Mouse (Mus musculus) CH12.LX (cell line): ENCODE results near the gene Cdadc1.
A peak's percentile ranks its signal among the peaks of the same experiment; 100 is the strongest.

Experiments
- CTCF ChIP-seq, 2 experiments: IDR thresholded peaks in 1 of 2; conservative IDR thresholded peaks in 1 of 2; 2 replicates each; pipeline ENCODE4 v1.5.1; 2011 to 2012; ENCODE audit warnings: low read depth in 2 of 2, low read length in 2 of 2, improper control_type of control experiment in 1 of 2, inconsistent platforms in 1 of 2, mild to moderate bottlenecking in 1 of 2, moderate library complexity in 1 of 2
- EP300 ChIP-seq: IDR thresholded peaks from 2 replicates; pipeline ENCODE4 v1.6.1; 2011; ENCODE audit warnings: low read length, improper control_type of control experiment
- ETS1 ChIP-seq: conservative IDR thresholded peaks from 2 replicates; pipeline ENCODE4 v1.6.1; 2012; ENCODE audit warnings: low read depth, mild to moderate bottlenecking, inconsistent platforms, low read length, improper control_type of control experiment, moderate library complexity
- JUN ChIP-seq: IDR thresholded peaks from 2 replicates; pipeline ENCODE4 v1.6.1; 2011; ENCODE audit warnings: low read depth, mild to moderate bottlenecking, low read length, improper control_type of control experiment, moderate library complexity; ENCODE audit not compliant: insufficient read depth
- JUND ChIP-seq: conservative IDR thresholded peaks from 2 replicates; pipeline ENCODE4 v1.6.1; 2011; ENCODE audit warnings: low read depth, low read length, improper control_type of control experiment
- MAX ChIP-seq: IDR thresholded peaks from 2 replicates; pipeline ENCODE4 v1.6.1; 2011; ENCODE audit warnings: low read length, improper control_type of control experiment
- POLR2A ChIP-seq: IDR thresholded peaks from 2 replicates; pipeline ENCODE4 v1.6.1; 2011; ENCODE audit warnings: low read depth, mild to moderate bottlenecking, improper control_type of control experiment, low read length
- POLR2AphosphoS2 ChIP-seq: IDR thresholded peaks from 2 replicates; pipeline ENCODE4 v1.6.1; 2011; ENCODE audit warnings: low read depth, low read length, improper control_type of control experiment
- ZC3H11A ChIP-seq: IDR thresholded peaks from 2 replicates; pipeline ENCODE4 v1.6.1; 2012; ENCODE audit warnings: low read depth, mild to moderate bottlenecking, inconsistent platforms, low read length, improper control_type of control experiment

DNA sequence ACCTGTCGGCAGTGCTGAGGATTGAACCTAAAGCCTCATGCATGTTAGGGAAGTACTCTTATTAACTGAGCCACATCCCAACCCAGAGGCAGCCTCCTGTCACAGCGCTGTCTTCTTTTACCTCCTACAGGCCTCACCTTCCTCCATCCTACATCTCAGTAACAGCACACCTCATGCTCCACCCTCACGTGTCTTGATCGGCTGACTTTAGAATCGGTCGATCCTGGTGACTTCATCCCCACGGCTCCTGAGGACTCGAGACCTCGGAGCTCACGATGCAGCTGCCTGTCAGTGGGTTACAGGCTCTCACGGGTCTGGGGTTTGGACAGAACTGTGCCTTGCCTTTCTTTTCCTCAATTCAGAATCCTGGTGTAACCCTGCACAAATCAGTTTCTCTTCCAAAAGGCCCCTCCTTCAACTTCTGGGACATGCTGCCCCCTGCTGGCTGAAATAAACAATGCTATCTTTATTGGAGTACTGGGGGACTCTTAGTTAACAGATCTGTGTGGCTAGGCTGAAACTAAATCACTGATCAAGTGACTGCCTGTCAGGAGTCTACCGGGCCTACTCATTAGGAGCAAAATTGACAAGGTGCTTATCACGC lies 41.7 kb downstream of the Cdadc1 start:
- no peak for TF ChIP-seq EP300
- peak; percentile 56 to 92 for TF ChIP-seq CTCF (conservative IDR thresholded peaks at IDR 0.05 in 1 of 2, IDR thresholded peaks at IDR 0.05 in 1 of 2; ENCODE audit: low read depth in 2 of 2, low read length in 2 of 2)
- no peak for TF ChIP-seq JUN
- no peak for TF ChIP-seq POLR2AphosphoS2
- TF ChIP-seq POLR2A = no peak
- 0 out of 2 replicates have a peak, but pooled peaks have one; percentile 26 for TF ChIP-seq JUND
- TF ChIP-seq ETS1 = no peak
- TF ChIP-seq MAX = no peak
- TF ChIP-seq ZC3H11A = peak; percentile 74
